15 mouse cellular contexts compared by ENCODE assay signal in genomic region chr4:141243636-141244035, GRCm38 (mm10). TPM values are rescaled to one million over a fixed set of nuclear protein-coding genes. Genes with fewer than 3 reads are reported as not detected.
DNase-seq lines count a peak whose midpoint lies in the region; ATAC-seq and TF ChIP-seq lines count a peak whose summit lies in the region.
"Had no signal": no experiment of that assay in that cellular context is flagged by ENCODE, and none has a peak within 500 bp of the region (broad histone marks: within the 10 kb centered on the region; RNA-seq: fewer than 3 reads in every experiment).

No protein-coding gene starts in this region.

- H3K4me2 ChIP-seq in intestine, embryonic 15.5 days (replicated peaks): peak overlapping the region; percentile 46
- H3K4me2 ChIP-seq in intestine, postnatal 0 days (replicated peaks; ENCODE audit: low read depth): no peak overlapping the region
- H3K4me2 ChIP-seq in lung, embryonic 16.5 days (ENCODE audit: low read depth, low read length): peak overlapping the region; percentile 48
- peak overlapping the region; percentile 71 for H3K4me2 ChIP-seq in limb, embryonic 13.5 days (replicated peaks)
- H3K4me2 ChIP-seq: neural tube, embryonic 15.5 days had no signal

- no peak for DNase-seq in lung, postnatal 10 days
- no peak for DNase-seq in thymus, postnatal 0 days (ENCODE audit: low spot score)
- DNase-seq in urinary bladder, postnatal 10 days (ENCODE audit: low spot score): no peak
- DNase-seq: embryo, embryonic 11 days; forebrain, postnatal 0 days; gastrocnemius, adult 2 months; lung, adult 18-20 months; midbrain, embryonic 14.5 days; thymus, adult 18-20 months had no signal

- TF ChIP-seq CTCF in intestine, postnatal 0 days (IDR thresholded peaks at IDR 0.05; ENCODE audit: low read depth): no peak

- H3K4me3 ChIP-seq in intestine, embryonic 15.5 days (replicated peaks): 0 out of 2 replicates have a peak overlapping the region, but pooled peaks have one; percentile 22
- H3K4me3 ChIP-seq in intestine, postnatal 0 days (ENCODE audit: low read depth, low read length): no peak overlapping the region
- peak overlapping the region; percentile 45 for H3K4me3 ChIP-seq in lung, embryonic 16.5 days (ENCODE audit: low read length)
- 0 out of 2 replicates have a peak overlapping the region, but pooled peaks have one; percentile 20 for H3K4me3 ChIP-seq in limb, embryonic 13.5 days
- H3K4me3 ChIP-seq: gastrocnemius, adult 2 months; neural tube, embryonic 15.5 days had no signal

- ATAC-seq in intestine, embryonic 15.5 days: no peak
- no peak for ATAC-seq in intestine, postnatal 0 days
- no peak for ATAC-seq in lung, embryonic 16.5 days (ENCODE audit: low read depth)
- ATAC-seq in limb, embryonic 13.5 days (ENCODE audit: low FRiP score, low read depth): no peak

- WGBS in intestine, embryonic 15.5 days: 41% methylated on average over 5 of the region's 5 CpGs
- 42% methylated on average over 5 of the region's 5 CpGs for whole genome bisulfite sequencing in intestine, postnatal 0 days
- 25% methylated on average over 5 of the region's 5 CpGs for WGBS in lung, embryonic 16.5 days
- WGBS in limb, embryonic 13.5 days: 58% methylated on average over 5 of the region's 5 CpGs

- peaks cover 20% of the 10 kb centered on the region for H3K27me3 ChIP-seq in intestine, embryonic 15.5 days (replicated peaks)
- no peaks in the 10 kb centered on the region for H3K27me3 ChIP-seq in intestine, postnatal 0 days (replicated peaks; ENCODE audit: control insufficient read depth, insufficient read depth, low read length)
- peaks cover 31% of the 10 kb centered on the region for H3K27me3 ChIP-seq in lung, embryonic 16.5 days (ENCODE audit: control insufficient read depth, insufficient read depth, low read depth, low read length)
- H3K27me3 ChIP-seq in limb, embryonic 13.5 days: peaks cover 98% of the 10 kb centered on the region

- no peaks in the 10 kb centered on the region for H3K9me3 ChIP-seq in intestine, embryonic 15.5 days
- no peaks in the 10 kb centered on the region for H3K9me3 ChIP-seq in intestine, postnatal 0 days (ENCODE audit: control insufficient read depth)
- H3K9me3 ChIP-seq in lung, embryonic 16.5 days (ENCODE audit: control insufficient read depth, low read length): no peaks in the 10 kb centered on the region
- no peaks in the 10 kb centered on the region for H3K9me3 ChIP-seq in limb, embryonic 13.5 days
- H3K9me3 ChIP-seq: neural tube, embryonic 15.5 days had no signal

- H3K4me1 ChIP-seq in intestine, embryonic 15.5 days (replicated peaks): peaks cover 80% of the 10 kb centered on the region
- peaks cover 14% of the 10 kb centered on the region; the same call in 1 of the 2 replicates for H3K4me1 ChIP-seq in intestine, postnatal 0 days (replicated peaks; ENCODE audit: control insufficient read depth, insufficient read depth, low read length)
- peaks cover 76% of the 10 kb centered on the region for H3K4me1 ChIP-seq in lung, embryonic 16.5 days (replicated peaks; ENCODE audit: control insufficient read depth, insufficient read depth, low read length)
- H3K4me1 ChIP-seq in limb, embryonic 13.5 days: peaks cover 87% of the 10 kb centered on the region

- H3K9ac ChIP-seq in intestine, embryonic 15.5 days: no peak overlapping the region
- H3K9ac ChIP-seq in intestine, postnatal 0 days (ENCODE audit: low read depth, low read length): no peak overlapping the region
- H3K9ac ChIP-seq in lung, embryonic 16.5 days (ENCODE audit: low read length): peak overlapping the region; percentile 62
- no peak overlapping the region for H3K9ac ChIP-seq in limb, embryonic 13.5 days
- H3K9ac ChIP-seq: forebrain, postnatal 0 days; hindbrain, embryonic 14.5 days; neural tube, embryonic 15.5 days had no signal

- H3K27ac ChIP-seq in intestine, embryonic 15.5 days: no peak overlapping the region
- no peak overlapping the region for H3K27ac ChIP-seq in intestine, postnatal 0 days (ENCODE audit: low read depth, low read length)
- H3K27ac ChIP-seq in lung, embryonic 16.5 days (ENCODE audit: low read length): peak overlapping the region; percentile 95; the same call in 1 of the 2 replicates
- H3K27ac ChIP-seq in limb, embryonic 13.5 days: no peak overlapping the region
- H3K27ac ChIP-seq: gastrocnemius, adult 2 months had no signal

- no peaks in the 10 kb centered on the region for H3K36me3 ChIP-seq in intestine, embryonic 15.5 days
- H3K36me3 ChIP-seq in intestine, postnatal 0 days (ENCODE audit: control insufficient read depth, insufficient read depth): no peaks in the 10 kb centered on the region; the same call in 1 of the 2 replicates
- H3K36me3 ChIP-seq in lung, embryonic 16.5 days (ENCODE audit: control insufficient read depth, insufficient read depth, low read length): no peaks in the 10 kb centered on the region
- H3K36me3 ChIP-seq in limb, embryonic 13.5 days: no peaks in the 10 kb centered on the region
- H3K36me3 ChIP-seq: neural tube, embryonic 15.5 days had no signal

RNA-seq across cellular contexts. Expression of gene Arhgef19, which starts 4.3 kb away (rescaled TPM):
- polyA plus RNA-seq in intestine, embryonic 15.5 days (2015; fragmentation: Nextera tagmentation; extraction: Ambion mirVana): 16.3 and 17.8 TPM in 2 replicates
- 4.5 and 6.3 TPM in 2 replicates for polyA plus RNA-seq in intestine, postnatal 0 days (2015; fragmentation: Nextera tagmentation; extraction: Ambion mirVana)
- polyA plus RNA-seq in lung, embryonic 16.5 days (2015; fragmentation: Nextera tagmentation; extraction: Ambion mirVana): 17.7 and 18.0 TPM in 2 replicates
- 8.1 and 10.9 TPM in 2 replicates for polyA plus RNA-seq in limb, embryonic 13.5 days (2015; fragmentation: Nextera tagmentation; extraction: Ambion mirVana)
- 0.29 and 0.39 TPM in 2 replicates for polyA plus RNA-seq in thymus, postnatal 0 days (2015; fragmentation: Nextera tagmentation; extraction: Ambion mirVana)

RNA-seq across cellular contexts. Expression of gene Rsg1, which starts 29.9 kb away (rescaled TPM):
- 3.9 and 5.1 TPM in 2 replicates for polyA plus RNA-seq in intestine, embryonic 15.5 days (2015; fragmentation: Nextera tagmentation; extraction: Ambion mirVana)
- polyA plus RNA-seq in intestine, postnatal 0 days (2015; fragmentation: Nextera tagmentation; extraction: Ambion mirVana): 0.97 and 0.98 TPM in 2 replicates
- 5.2 and 7.0 TPM in 2 replicates for polyA plus RNA-seq in lung, embryonic 16.5 days (2015; fragmentation: Nextera tagmentation; extraction: Ambion mirVana)
- polyA plus RNA-seq in limb, embryonic 13.5 days (2015; fragmentation: Nextera tagmentation; extraction: Ambion mirVana): 6.1 and 8.4 TPM in 2 replicates
- polyA plus RNA-seq in thymus, postnatal 0 days (2015; fragmentation: Nextera tagmentation; extraction: Ambion mirVana): 2.7 and 3.4 TPM in 2 replicates

RNA-seq across cellular contexts. Expression of gene Epha2, which starts 57.4 kb away (rescaled TPM):
- polyA plus RNA-seq in intestine, embryonic 15.5 days (2015; fragmentation: Nextera tagmentation; extraction: Ambion mirVana): 6.7 and 7.2 TPM in 2 replicates
- polyA plus RNA-seq in intestine, postnatal 0 days (2015; fragmentation: Nextera tagmentation; extraction: Ambion mirVana): 5.6 and 6.6 TPM in 2 replicates
- polyA plus RNA-seq in lung, embryonic 16.5 days (2015; fragmentation: Nextera tagmentation; extraction: Ambion mirVana): 11.6 and 11.8 TPM in 2 replicates
- polyA plus RNA-seq in limb, embryonic 13.5 days (2015; fragmentation: Nextera tagmentation; extraction: Ambion mirVana): 2.6 and 3.9 TPM in 2 replicates
- polyA plus RNA-seq in thymus, postnatal 0 days (2015; fragmentation: Nextera tagmentation; extraction: Ambion mirVana): 0.55 and 0.58 TPM in 2 replicates
